Mouse (Mus musculus) CH12.LX (cell line): ENCODE measurements around the gene A930009A15Rik.

ENCODE experiments used
- BHLHE40 ChIP-seq: IDR thresholded peaks from 2 replicates; pipeline ENCODE4 v1.6.1; 2011; ENCODE audit warnings: mild to moderate bottlenecking, low read depth, low read length, improper control_type of control experiment
- CTCF ChIP-seq, 2 experiments: IDR thresholded peaks in 1 of 2; conservative IDR thresholded peaks in 1 of 2; 2 replicates each; pipeline ENCODE4 v1.5.1; 2011 to 2012; ENCODE audit warnings: low read depth in 2 of 2, low read length in 2 of 2, improper control_type of control experiment in 1 of 2, inconsistent platforms in 1 of 2, mild to moderate bottlenecking in 1 of 2, moderate library complexity in 1 of 2
- EP300 ChIP-seq: IDR thresholded peaks from 2 replicates; pipeline ENCODE4 v1.6.1; 2011; ENCODE audit warnings: low read length, improper control_type of control experiment
- MAFK ChIP-seq: IDR thresholded peaks from 2 replicates; pipeline ENCODE4 v1.6.1; 2011; ENCODE audit warnings: low read length, improper control_type of control experiment; ENCODE audit not compliant: insufficient replicate concordance
- MYC ChIP-seq: IDR thresholded peaks from 2 replicates; pipeline ENCODE4 v1.6.1; 2011; ENCODE audit warnings: low read depth, mild to moderate bottlenecking, improper control_type of control experiment, low read length
- POLR2A ChIP-seq: IDR thresholded peaks from 2 replicates; pipeline ENCODE4 v1.6.1; 2011; ENCODE audit warnings: low read depth, mild to moderate bottlenecking, improper control_type of control experiment, low read length
- POLR2AphosphoS2 ChIP-seq: IDR thresholded peaks from 2 replicates; pipeline ENCODE4 v1.6.1; 2011; ENCODE audit warnings: low read depth, low read length, improper control_type of control experiment
- UBTF ChIP-seq: IDR thresholded peaks from 2 replicates; pipeline ENCODE4 v1.6.1; 2012; ENCODE audit warnings: low read depth, mild to moderate bottlenecking, inconsistent platforms, low read length, improper control_type of control experiment, moderate library complexity
- USF2 ChIP-seq: conservative IDR thresholded peaks from 2 replicates; pipeline ENCODE4 v1.6.1; 2011; ENCODE audit warnings: low read depth, low read length, improper control_type of control experiment
- ZC3H11A ChIP-seq: IDR thresholded peaks from 2 replicates; pipeline ENCODE4 v1.6.1; 2012; ENCODE audit warnings: low read depth, mild to moderate bottlenecking, inconsistent platforms, low read length, improper control_type of control experiment
- ZNF384 ChIP-seq: IDR thresholded peaks from 2 replicates; pipeline ENCODE4 v1.6.1; 2012; ENCODE audit warnings: low read depth, low read length, improper control_type of control experiment, inconsistent platforms

DNA sequence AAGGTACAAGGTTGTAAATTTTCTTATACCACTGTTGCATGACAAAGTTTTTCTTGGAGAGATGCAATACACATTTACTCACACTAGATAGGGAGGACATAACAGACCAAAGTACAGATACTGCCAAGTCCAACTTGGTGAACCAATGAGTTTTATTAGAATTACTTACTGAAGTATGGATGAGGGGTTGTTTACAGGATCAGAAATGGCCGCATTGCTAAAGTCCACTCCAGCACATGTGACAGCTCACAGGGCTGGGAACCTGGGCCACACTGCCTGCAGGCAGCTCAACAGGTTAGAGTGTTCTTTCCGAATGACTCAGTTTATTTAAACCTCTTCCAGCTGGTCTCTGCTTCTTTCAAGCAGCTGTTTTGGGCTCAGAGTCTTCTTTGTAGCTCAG, 55.2 kb downstream of the A930009A15Rik start:
- TF ChIP-seq POLR2A (no peak), CTCF (conservative IDR thresholded peaks at IDR 0.05 in 1 of 2, IDR thresholded peaks at IDR 0.05 in 1 of 2; ENCODE audit: low read depth in 2 of 2, low read length in 2 of 2) (no peak), EP300 (no peak), USF2 (no peak), BHLHE40 (no peak), ZNF384 (no peak), ZC3H11A (no peak), MAFK (no peak), UBTF (no peak), POLR2AphosphoS2 (no peak), MYC (no peak)
